ENCODE assay signal across 11 mouse cellular contexts in the genomic region with DNA sequence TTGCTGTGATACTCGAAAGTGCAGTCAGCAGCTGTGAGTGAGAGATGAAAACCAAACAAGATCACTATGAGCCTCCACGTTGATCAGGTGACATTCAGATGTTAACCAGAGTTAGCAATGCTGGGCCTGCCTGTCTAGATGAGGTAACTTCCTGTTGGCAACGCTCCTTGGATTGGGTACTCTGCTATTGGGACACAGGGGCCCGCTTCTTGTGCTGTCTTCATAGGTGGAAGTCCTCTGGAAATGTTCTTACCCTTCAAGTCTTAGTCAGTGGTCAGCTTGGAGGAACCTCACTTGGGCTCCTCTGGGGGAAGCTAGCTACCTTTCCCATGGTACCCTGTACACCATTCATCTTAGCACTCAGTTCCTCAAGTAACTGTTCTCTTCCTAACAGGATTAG.
"Had no signal": no experiment of that assay in that cellular context is flagged by ENCODE, and none has a peak within 500 bp of the region (broad histone marks: within the 10 kb centered on the region; RNA-seq: fewer than 3 reads in every experiment).

No protein-coding gene starts in this region.

- H3K4me1 ChIP-seq: limb, embryonic 12.5 days; midbrain, embryonic 13.5 days had no signal

- H3K27ac ChIP-seq: kidney, postnatal 0 days; layer of hippocampus, adult 2 months; limb, embryonic 12.5 days; macrophage; midbrain, embryonic 13.5 days had no signal

- H3K4me2 ChIP-seq: limb, embryonic 12.5 days; midbrain, embryonic 13.5 days had no signal

- H3K9ac ChIP-seq: limb, embryonic 12.5 days; midbrain, embryonic 13.5 days had no signal

- H3K36me3 ChIP-seq: limb, embryonic 12.5 days; midbrain, embryonic 13.5 days had no signal

- DNase-seq: kidney, adult 11 months; kidney, adult 9 months; kidney, postnatal 4 days; lung, adult 2 months; lung, postnatal 10 days; right cerebral cortex, postnatal 25 days had no signal

- H3K27me3 ChIP-seq: limb, embryonic 12.5 days; midbrain, embryonic 13.5 days had no signal

- ATAC-seq: midbrain, embryonic 13.5 days had no signal

- H3K4me3 ChIP-seq: layer of hippocampus, adult 2 months; limb, embryonic 12.5 days; midbrain, embryonic 13.5 days had no signal

- H3K9me3 ChIP-seq: limb, embryonic 12.5 days; midbrain, embryonic 13.5 days had no signal
